Mouse (Mus musculus): ENCODE measurements at regions not wholly inside any gene's neighbourhood (a gene's known extent, or its start where the extent isn't known, plus 50 kb on each side); places are given as distances from the start of the nearest gene placed in this dataset.

GRCm38 (mm10) chr3:80053435-80053834, 169.1 kb downstream of the Fam198b start:
- WGBS = 78% methylated on average over 2 of the region's 2 CpGs
- Histone ChIP-seq H3K27ac (replicated peaks; ENCODE audit: low read depth, low read length) (no peak overlapping the region), H3K9me3 (ENCODE audit: control insufficient read depth, low read length) (no peaks in the 10 kb centered on the region), H3K4me3 (ENCODE audit: low read depth, low read length) (no peak overlapping the region), H3K9ac (ENCODE audit: low read length) (no peak overlapping the region), H3K4me1 (ENCODE audit: control insufficient read depth, insufficient read depth, low read length) (no peaks in the 10 kb centered on the region), H3K4me2 (ENCODE audit: low read depth, severe bottlenecking) (no peak overlapping the region), H3K36me3 (ENCODE audit: control insufficient read depth, insufficient read depth, low read length) (no peaks in the 10 kb centered on the region), H3K27me3 (ENCODE audit: control insufficient read depth, insufficient read depth, low read length) (no peaks in the 10 kb centered on the region)
- ATAC-seq (ENCODE audit: insufficient number of reproducible peaks, low FRiP score, low TSS enrichment, low read depth) = no peak
- DNase-seq (ENCODE audit: low spot score) = no peak

GRCm38 (mm10) chr3:80056636-80057350, 172.5 kb downstream of the Fam198b start:
- Histone ChIP-seq H3K27ac (replicated peaks; ENCODE audit: low read depth, low read length) (no peak overlapping the region), H3K9ac (ENCODE audit: low read length) (no peak overlapping the region), H3K9me3 (ENCODE audit: control insufficient read depth, low read length) (no peaks in the 10 kb centered on the region), H3K36me3 (ENCODE audit: control insufficient read depth, insufficient read depth, low read length) (no peaks in the 10 kb centered on the region), H3K27me3 (ENCODE audit: control insufficient read depth, insufficient read depth, low read length) (no peaks in the 10 kb centered on the region), H3K4me2 (ENCODE audit: low read depth, severe bottlenecking) (no peak overlapping the region), H3K4me3 (ENCODE audit: low read depth, low read length) (no peak overlapping the region), H3K4me1 (ENCODE audit: control insufficient read depth, insufficient read depth, low read length) (no peaks in the 10 kb centered on the region)
- ATAC-seq (ENCODE audit: insufficient number of reproducible peaks, low FRiP score, low TSS enrichment, low read depth) (no peak), DNase-seq (ENCODE audit: low spot score) (no peak)
- WGBS = 83% methylated on average over 6 of the region's 6 CpGs

- peak; percentile 46 for DNase-seq (ENCODE audit: low spot score)
- Histone ChIP-seq H3K27ac (replicated peaks; ENCODE audit: low read depth, low read length) (no peak overlapping the region), H3K36me3 (ENCODE audit: control insufficient read depth, insufficient read depth, low read length) (no peaks in the 10 kb centered on the region), H3K4me2 (ENCODE audit: low read depth, severe bottlenecking) (no peak overlapping the region), H3K4me1 (ENCODE audit: control insufficient read depth, insufficient read depth, low read length) (no peaks in the 10 kb centered on the region), H3K27me3 (ENCODE audit: control insufficient read depth, insufficient read depth, low read length) (no peaks in the 10 kb centered on the region), H3K9ac (ENCODE audit: low read length) (no peak overlapping the region), H3K4me3 (ENCODE audit: low read depth, low read length) (no peak overlapping the region), H3K9me3 (ENCODE audit: control insufficient read depth, low read length) (no peaks in the 10 kb centered on the region)
- 45% methylated on average over 2 of the region's 2 CpGs for WGBS
- no peak for ATAC-seq (ENCODE audit: insufficient number of reproducible peaks, low FRiP score, low TSS enrichment, low read depth)
Observed at GRCm38 (mm10) chr3:80058722-80059121, 174.4 kb downstream of the Fam198b start.

- H3K9me3 ChIP-seq (ENCODE audit: control insufficient read depth, low read length) = no peaks in the 10 kb centered on the region
- H3K27ac ChIP-seq (replicated peaks; ENCODE audit: low read depth, low read length) = no peak overlapping the region
- WGBS = 54% methylated on average over 5 of the region's 5 CpGs
- no peak overlapping the region for H3K4me3 ChIP-seq (ENCODE audit: low read depth, low read length)
- no peaks in the 10 kb centered on the region for H3K36me3 ChIP-seq (ENCODE audit: control insufficient read depth, insufficient read depth, low read length)
- no peaks in the 10 kb centered on the region for H3K27me3 ChIP-seq (ENCODE audit: control insufficient read depth, insufficient read depth, low read length)
- no peaks in the 10 kb centered on the region for H3K4me1 ChIP-seq (ENCODE audit: control insufficient read depth, insufficient read depth, low read length)
- no peak overlapping the region for H3K9ac ChIP-seq (ENCODE audit: low read length)
- DNase-seq (ENCODE audit: low spot score) = no peak
- no peak overlapping the region for H3K4me2 ChIP-seq (ENCODE audit: low read depth, severe bottlenecking)
- no peak for ATAC-seq (ENCODE audit: insufficient number of reproducible peaks, low FRiP score, low TSS enrichment, low read depth)
Observed at GRCm38 (mm10) chr3:80070726-80071125, 186.4 kb downstream of the Fam198b start.

GRCm38 (mm10) chr3:80079801-80080418, 195.6 kb downstream of the Fam198b start:
- Histone ChIP-seq H3K9me3 (ENCODE audit: control insufficient read depth, low read length) (no peaks in the 10 kb centered on the region; the same call in 1 of the 2 replicates), H3K36me3 (ENCODE audit: control insufficient read depth, insufficient read depth, low read length) (no peaks in the 10 kb centered on the region), H3K4me3 (ENCODE audit: low read depth, low read length) (no peak overlapping the region), H3K4me2 (ENCODE audit: low read depth, severe bottlenecking) (no peak overlapping the region), H3K4me1 (ENCODE audit: control insufficient read depth, insufficient read depth, low read length) (no peaks in the 10 kb centered on the region), H3K27ac (replicated peaks; ENCODE audit: low read depth, low read length) (no peak overlapping the region), H3K9ac (ENCODE audit: low read length) (no peak overlapping the region), H3K27me3 (ENCODE audit: control insufficient read depth, insufficient read depth, low read length) (no peaks in the 10 kb centered on the region)
- 20% methylated on average over 10 of the region's 10 CpGs for WGBS
- DNase-seq (ENCODE audit: low spot score) (peak; percentile 82), ATAC-seq (ENCODE audit: insufficient number of reproducible peaks, low FRiP score, low TSS enrichment, low read depth) (no peak)

- Histone ChIP-seq H3K4me3 (ENCODE audit: low read depth, low read length) (no peak overlapping the region), H3K27me3 (ENCODE audit: control insufficient read depth, insufficient read depth, low read length) (no peaks in the 10 kb centered on the region), H3K9me3 (ENCODE audit: control insufficient read depth, low read length) (no peaks in the 10 kb centered on the region; the same call in 1 of the 2 replicates), H3K4me1 (ENCODE audit: control insufficient read depth, insufficient read depth, low read length) (no peaks in the 10 kb centered on the region), H3K9ac (ENCODE audit: low read length) (no peak overlapping the region), H3K36me3 (ENCODE audit: control insufficient read depth, insufficient read depth, low read length) (no peaks in the 10 kb centered on the region), H3K27ac (replicated peaks; ENCODE audit: low read depth, low read length) (no peak overlapping the region), H3K4me2 (ENCODE audit: low read depth, severe bottlenecking) (no peak overlapping the region)
- no peak for DNase-seq (ENCODE audit: low spot score)
- ATAC-seq (ENCODE audit: insufficient number of reproducible peaks, low FRiP score, low TSS enrichment, low read depth) = no peak
- 58% methylated on average over 7 of the region's 7 CpGs for WGBS
Observed at GRCm38 (mm10) chr3:80081210-80081609, 196.9 kb downstream of the Fam198b start.

- no peaks in the 10 kb centered on the region for H3K4me1 ChIP-seq (ENCODE audit: control insufficient read depth, insufficient read depth, low read length)
- no peaks in the 10 kb centered on the region for H3K27me3 ChIP-seq (ENCODE audit: control insufficient read depth, insufficient read depth, low read length)
- H3K36me3 ChIP-seq (ENCODE audit: control insufficient read depth, insufficient read depth, low read length) = no peaks in the 10 kb centered on the region
- 86% methylated on average over 8 of the region's 8 CpGs for WGBS
- H3K4me2 ChIP-seq (ENCODE audit: low read depth, severe bottlenecking) = no peak overlapping the region
- ATAC-seq (ENCODE audit: insufficient number of reproducible peaks, low FRiP score, low TSS enrichment, low read depth) = no peak
- no peak for DNase-seq (ENCODE audit: low spot score)
- no peak overlapping the region for H3K9ac ChIP-seq (ENCODE audit: low read length)
- H3K4me3 ChIP-seq (ENCODE audit: low read depth, low read length) = no peak overlapping the region
- H3K9me3 ChIP-seq (ENCODE audit: control insufficient read depth, low read length) = no peaks in the 10 kb centered on the region; the same call in 1 of the 2 replicates
- H3K27ac ChIP-seq (replicated peaks; ENCODE audit: low read depth, low read length) = no peak overlapping the region
Observed at GRCm38 (mm10) chr3:80082780-80083519, 198.6 kb downstream of the Fam198b start.

GRCm38 (mm10) chr3:80084168-80084567, 199.8 kb downstream of the Fam198b start:
- H3K36me3 ChIP-seq (ENCODE audit: control insufficient read depth, insufficient read depth, low read length) = no peaks in the 10 kb centered on the region
- no peak overlapping the region for H3K27ac ChIP-seq (replicated peaks; ENCODE audit: low read depth, low read length)
- H3K4me2 ChIP-seq (ENCODE audit: low read depth, severe bottlenecking) = no peak overlapping the region
- 67% methylated on average over 3 of the region's 3 CpGs for WGBS
- DNase-seq (ENCODE audit: low spot score) (no peak), ATAC-seq (ENCODE audit: insufficient number of reproducible peaks, low FRiP score, low TSS enrichment, low read depth) (no peak)
- H3K9ac ChIP-seq (ENCODE audit: low read length) = no peak overlapping the region
- H3K9me3 ChIP-seq (ENCODE audit: control insufficient read depth, low read length) = no peaks in the 10 kb centered on the region
- H3K4me3 ChIP-seq (ENCODE audit: low read depth, low read length) = no peak overlapping the region
- H3K27me3 ChIP-seq (ENCODE audit: control insufficient read depth, insufficient read depth, low read length) = no peaks in the 10 kb centered on the region
- no peaks in the 10 kb centered on the region for H3K4me1 ChIP-seq (ENCODE audit: control insufficient read depth, insufficient read depth, low read length)

Data from limb, embryonic 11.5 days (tissue).